Mouse (Mus musculus) cerebellum, adult 2 months (tissue): ENCODE results near the gene Rnf26. TPM values are rescaled to one million over a fixed set of nuclear protein-coding genes. Genes with fewer than 3 reads are reported as not detected.

Experiments used
- DNase-seq, 2 experiments: peaks; one replicate each; pipeline ENCODE4 v3.0.0; 2021
- H3K27ac ChIP-seq: fragments of 200-500 bp; 2 replicates; pipeline ENCODE4 v1.5.1; 2012; ENCODE audit warnings: low read length, control low read depth, inconsistent platforms; ENCODE audit not compliant: insufficient read depth
- H3K27me3 ChIP-seq: fragments of 200-500 bp; 2 replicates; pipeline ENCODE4 v1.6.1; 2012; ENCODE audit warnings: inconsistent platforms, mild to moderate bottlenecking, low read length, moderate library complexity; ENCODE audit not compliant: control insufficient read depth, insufficient read depth
- H3K4me1 ChIP-seq: fragments of 200-500 bp; 2 replicates; pipeline ENCODE4 v1.6.1; 2011; ENCODE audit warnings: low read length; ENCODE audit not compliant: control insufficient read depth, insufficient read depth
- H3K4me3 ChIP-seq: fragments of 200-500 bp; replicated peaks from 2 replicates; pipeline ENCODE3; 2011; ENCODE audit warnings: mild to moderate bottlenecking, low read depth, low read length, control low read depth; ENCODE audit not compliant: insufficient read depth
- CTCF ChIP-seq: fragments of 200-500 bp; IDR thresholded peaks from 2 replicates; pipeline ENCODE4 v1.5.1; 2011; ENCODE audit warnings: low read depth, mild to moderate bottlenecking, control low read depth, low read length, moderate library complexity, borderline replicate concordance; ENCODE audit not compliant: insufficient read depth
- POLR2A ChIP-seq: fragments of 200-500 bp; IDR thresholded peaks from 2 replicates; pipeline ENCODE4 v1.6.1; 2011; ENCODE audit warnings: low read length, control low read depth, borderline replicate concordance; ENCODE audit not compliant: insufficient read depth
- WGBS: fragments of 180-500 bp; shearing (Covaris S2); methylation state at CpG from one replicate; pipeline ENCODE4 v1.1.7; 2018; 5-methylcytosine and 5-hydroxymethylcytosine counted together
- polyA plus RNA-seq: library from polyadenylated mRNA; depleted of rRNA; stranded (reverse); fragments of >200 nt; gene quantifications from 2 replicates; pipeline ENCODE4 v1.2.3, GENCODE M21; 2012

Gene Rnf26
- polyA plus RNA-seq, 1 experiment: 34.0 TPM

GRCm38 (mm10) chr9:44085741-44086665, 27.3 kb downstream of the Rnf26 start:
- Histone ChIP-seq H3K27ac (peak overlapping the region; percentile 99), H3K27me3 (no peaks in the 10 kb centered on the region), H3K4me1 (peaks cover 18% of the 10 kb centered on the region), H3K4me3 (peak overlapping the region; percentile 92)
- peak; percentile 94 to 95 for DNase-seq
- WGBS: 11% methylated on average over 15 of the region's 15 CpGs
- TF ChIP-seq CTCF (no peak), POLR2A (peak; percentile 83; the same call in 1 of the 2 replicates)

GRCm38 (mm10) chr9:44085276-44085675, 28.0 kb downstream of the Rnf26 start:
- peak overlapping the region; percentile 92 for H3K4me3 ChIP-seq
- peak overlapping the region; percentile 99 for H3K27ac ChIP-seq
- H3K27me3 ChIP-seq: no peaks in the 10 kb centered on the region
- no peak for TF ChIP-seq CTCF
- no peak for TF ChIP-seq POLR2A
- 0% methylated on average over 10 of the region's 10 CpGs for WGBS
- H3K4me1 ChIP-seq: peaks cover 23% of the 10 kb centered on the region
- DNase-seq: no peak

GRCm38 (mm10) chr9:44084659-44085229, 28.6 kb downstream of the Rnf26 start:
- no peaks in the 10 kb centered on the region for H3K27me3 ChIP-seq
- TF ChIP-seq POLR2A (peak; percentile 99), CTCF (no peak)

GRCm38 (mm10) chr9:44084236-44084635, 29.1 kb downstream of the Rnf26 start:
- Histone ChIP-seq H3K4me1 (peaks cover 27% of the 10 kb centered on the region), H3K27ac (peak overlapping the region; percentile 44), H3K27me3 (no peaks in the 10 kb centered on the region), H3K4me3 (peak overlapping the region; percentile 92)
- TF ChIP-seq POLR2A (no peak), CTCF (no peak)
- WGBS: 3% methylated on average over 14 of the region's 14 CpGs
- DNase-seq: no peak

More at GRCm38 (mm10) chr9:44084659-44085229, 28.6 kb downstream of the Rnf26 start:
- peak; percentile 96 to 97 for DNase-seq
- under 1% methylated on average over 62 of the region's 62 CpGs for WGBS
- H3K27ac ChIP-seq: peak overlapping the region; percentile 99
- H3K4me3 ChIP-seq: peak overlapping the region; percentile 92
- peaks cover 27% of the 10 kb centered on the region for H3K4me1 ChIP-seq

- peak in 1 of 2 experiments; percentile 64 for DNase-seq
- Histone ChIP-seq H3K4me3 (peak overlapping the region; percentile 92), H3K27ac (peak overlapping the region; percentile 44), H3K27me3 (no peaks in the 10 kb centered on the region), H3K4me1 (peaks cover 25% of the 10 kb centered on the region)
- no peak for TF ChIP-seq CTCF
- TF ChIP-seq POLR2A: no peak
- 6% methylated on average over 23 of the region's 23 CpGs for WGBS
Observed at GRCm38 (mm10) chr9:44083392-44084121, 29.8 kb downstream of the Rnf26 start.

- WGBS: 80% methylated on average over 5 of the region's 5 CpGs
- no peak for TF ChIP-seq CTCF
- no peak for TF ChIP-seq POLR2A
- Histone ChIP-seq H3K4me1 (peaks cover 37% of the 10 kb centered on the region), H3K4me3 (no peak overlapping the region), H3K27me3 (no peaks in the 10 kb centered on the region), H3K27ac (no peak overlapping the region)
- peak in 1 of 2 experiments; percentile 12 for DNase-seq
Observed at GRCm38 (mm10) chr9:44082266-44082665, 31.1 kb downstream of the Rnf26 start.

GRCm38 (mm10) chr9:44081581-44081980, 31.7 kb downstream of the Rnf26 start:
- DNase-seq: peak; percentile 2 to 5
- Histone ChIP-seq H3K27ac (no peak overlapping the region), H3K4me3 (no peak overlapping the region), H3K4me1 (peaks cover 42% of the 10 kb centered on the region), H3K27me3 (no peaks in the 10 kb centered on the region)
- TF ChIP-seq CTCF (no peak), POLR2A (no peak)
- 88% methylated on average over 5 of the region's 5 CpGs for WGBS

- Histone ChIP-seq H3K4me1 (peaks cover 48% of the 10 kb centered on the region), H3K4me3 (no peak overlapping the region), H3K27ac (no peak overlapping the region), H3K27me3 (no peaks in the 10 kb centered on the region)
- 23% methylated on average over 5 of the region's 5 CpGs for WGBS
- DNase-seq: peak; percentile 24 to 29
- TF ChIP-seq CTCF (no peak), POLR2A (no peak)
Observed at GRCm38 (mm10) chr9:44080953-44081352, 32.4 kb downstream of the Rnf26 start.
